8 mouse cellular contexts compared by ENCODE assay signal in the genomic region with DNA sequence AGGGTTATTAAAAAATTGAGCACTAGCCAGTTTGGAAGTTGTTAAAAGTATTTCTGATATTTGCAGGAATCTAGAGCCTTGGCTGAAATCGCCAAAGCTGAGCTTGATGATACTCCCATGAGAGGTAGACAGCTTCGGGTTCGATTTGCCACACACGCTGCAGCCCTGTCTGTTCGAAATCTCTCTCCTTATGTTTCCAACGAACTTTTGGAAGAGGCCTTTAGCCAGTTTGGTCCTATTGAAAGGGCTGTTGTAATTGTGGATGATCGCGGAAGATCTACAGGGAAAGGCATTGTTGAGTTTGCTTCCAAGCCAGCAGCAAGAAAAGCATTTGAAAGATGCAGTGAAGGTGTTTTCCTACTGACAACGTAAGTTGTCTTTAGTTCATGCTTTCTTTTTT. TPM values are rescaled to one million over a fixed set of nuclear protein-coding genes. Genes with fewer than 3 reads are reported as not detected.
DNase-seq lines count a peak whose midpoint lies in the region; ATAC-seq and TF ChIP-seq lines count a peak whose summit lies in the region.

No protein-coding gene starts in this region.

- H3K4me2 ChIP-seq in liver, embryonic 12.5 days: peak overlapping the region; percentile 91

- H3K4me3 ChIP-seq in cerebellum, adult 2 months (replicated peaks; ENCODE audit: insufficient read depth, low read depth, low read length): peak overlapping the region; percentile 76
- H3K4me3 ChIP-seq in testis, adult 2 months (ENCODE audit: control insufficient read depth, low read depth, low read length): peak overlapping the region; percentile 100
- H3K4me3 ChIP-seq in liver, embryonic 12.5 days: peak overlapping the region; percentile 100

- TF ChIP-seq POLR2A in cerebellum, adult 2 months (IDR thresholded peaks at IDR 0.05; ENCODE audit: borderline replicate concordance, insufficient read depth, low read length): no peak
- no peak for TF ChIP-seq POLR2A in testis, adult 2 months (IDR thresholded peaks at IDR 0.05; ENCODE audit: control insufficient read depth, low read depth, low read length)

- H3K9ac ChIP-seq in liver, embryonic 12.5 days: peak overlapping the region; percentile 100

- H3K27me3 ChIP-seq in cerebellum, adult 2 months (ENCODE audit: control insufficient read depth, insufficient read depth, low read length): no peaks in the 10 kb centered on the region
- no peaks in the 10 kb centered on the region for H3K27me3 ChIP-seq in testis, adult 2 months (ENCODE audit: control insufficient read depth, insufficient read depth, low read length)
- no peaks in the 10 kb centered on the region for H3K27me3 ChIP-seq in liver, embryonic 12.5 days (replicated peaks)

- WGBS in cerebellum, adult 2 months: under 1% methylated on average over 9 of the region's 9 CpGs
- WGBS in liver, embryonic 12.5 days (ENCODE audit: insufficient replicate concordance): 3% methylated on average over 9 of the region's 9 CpGs

- no peak overlapping the region for H3K27ac ChIP-seq in cerebellum, adult 2 months (ENCODE audit: insufficient read depth, low read length)
- peak overlapping the region; percentile 39; the same call in 1 of the 2 replicates for H3K27ac ChIP-seq in testis, adult 2 months (ENCODE audit: control insufficient read depth, insufficient read depth, low read depth, low read length)
- peak overlapping the region; percentile 54; the same call in 1 of the 2 replicates for H3K27ac ChIP-seq in liver, embryonic 12.5 days

- no peaks in the 10 kb centered on the region for H3K9me3 ChIP-seq in liver, embryonic 12.5 days (replicated peaks)

- TF ChIP-seq CTCF in cerebellum, adult 2 months (IDR thresholded peaks at IDR 0.05; ENCODE audit: borderline replicate concordance, insufficient read depth, low read depth, low read length): no peak
- no peak for TF ChIP-seq CTCF in testis, adult 2 months (IDR thresholded peaks at IDR 0.05; ENCODE audit: control insufficient read depth, insufficient read depth, insufficient replicate concordance, low read depth, low read length)

- ATAC-seq in liver, embryonic 12.5 days: no peak

- DNase-seq in cerebellum, adult 2 months: no peak
- no peak for DNase-seq in cerebellum, adult 9-11 months
- DNase-seq in testis, postnatal 14 days (ENCODE audit: low spot score): no peak
- peak; percentile 31 for DNase-seq in testis, postnatal 10 days (ENCODE audit: low spot score)
- no peak for DNase-seq in right cerebral cortex, postnatal 14 days
- DNase-seq in frontal cortex, postnatal 36 days (ENCODE audit: low spot score in 2 of 2): no peak

- H3K36me3 ChIP-seq in testis, adult 2 months (ENCODE audit: control insufficient read depth, insufficient read depth, low read length): peaks cover 13% of the 10 kb centered on the region
- peaks cover 60% of the 10 kb centered on the region for H3K36me3 ChIP-seq in liver, embryonic 12.5 days

- H3K4me1 ChIP-seq in cerebellum, adult 2 months (ENCODE audit: control insufficient read depth, insufficient read depth, low read length): no peaks in the 10 kb centered on the region
- H3K4me1 ChIP-seq in testis, adult 2 months (ENCODE audit: control insufficient read depth, insufficient read depth, low read length): peaks cover 2% of the 10 kb centered on the region; the same call in 1 of the 2 replicates
- H3K4me1 ChIP-seq in liver, embryonic 12.5 days: peaks cover 46% of the 10 kb centered on the region

RNA-seq across cellular contexts. Expression of a gene that starts 2.1 kb away (rescaled TPM):
- polyA plus RNA-seq in cerebellum, adult 2 months (2012; rRNA removed): 130 and 134 TPM in 2 replicates
- 20.6 and 24.5 TPM in 2 replicates for polyA plus RNA-seq in testis, adult 2 months (2012; rRNA removed)
- polyA plus RNA-seq in liver, embryonic 12.5 days (2016; fragmentation: Nextera tagmentation; extraction: Ambion mirVana): 87.6 and 87.8 TPM in 2 replicates

RNA-seq across cellular contexts. Expression of a gene that starts 37.8 kb away (rescaled TPM):
- 9.0 and 10.0 TPM in 2 replicates for polyA plus RNA-seq in cerebellum, adult 2 months (2012; rRNA removed)
- polyA plus RNA-seq in testis, adult 2 months (2012; rRNA removed): 2.1 and 2.8 TPM in 2 replicates
- polyA plus RNA-seq in liver, embryonic 12.5 days (2016; fragmentation: Nextera tagmentation; extraction: Ambion mirVana): 13.7 and 15.2 TPM in 2 replicates

RNA-seq across cellular contexts. Expression of a gene that starts 54.0 kb away (rescaled TPM):
- polyA plus RNA-seq in cerebellum, adult 2 months (2012; rRNA removed): 35.3 and 37.0 TPM in 2 replicates
- 9.7 and 12.9 TPM in 2 replicates for polyA plus RNA-seq in testis, adult 2 months (2012; rRNA removed)
- polyA plus RNA-seq in liver, embryonic 12.5 days (2016; fragmentation: Nextera tagmentation; extraction: Ambion mirVana): 5.6 and 6.8 TPM in 2 replicates

RNA-seq across cellular contexts. Expression of a gene that starts 55.3 kb away (rescaled TPM):
- 25.7 and 27.6 TPM in 2 replicates for polyA plus RNA-seq in cerebellum, adult 2 months (2012; rRNA removed)
- 17.1 and 17.3 TPM in 2 replicates for polyA plus RNA-seq in testis, adult 2 months (2012; rRNA removed)
- polyA plus RNA-seq in liver, embryonic 12.5 days (2016; fragmentation: Nextera tagmentation; extraction: Ambion mirVana): 8.1 and 8.8 TPM in 2 replicates
